Mouse (Mus musculus) layer of hippocampus, adult 2 months (tissue): Measurements from ENCODE around the gene Pold3. TPM values are rescaled to one million over a fixed set of nuclear protein-coding genes. Genes with fewer than 3 reads are reported as not detected.

Experiments used
- DNase-seq, 2 experiments: peaks; one replicate each; pipeline ENCODE4 v3.0.0; 2022; ENCODE audit warnings: low spot score in 2 of 2
- H3K27ac ChIP-seq: fragments of 200-600 bp; 2 replicates; pipeline ENCODE4 v1.8.1; 2022
- H3K4me3 ChIP-seq: fragments of 200-600 bp; 2 replicates; pipeline ENCODE4 v1.8.1; 2022; ENCODE audit warnings: mild to moderate bottlenecking
- CTCF ChIP-seq: fragments of 200-600 bp; conservative IDR thresholded peaks from 2 replicates; pipeline ENCODE4 v1.8.1; 2022; ENCODE audit warnings: antibody characterized with exemption, mild to moderate bottlenecking, moderate library complexity
- long read RNA-seq, 2 experiments: library from polyadenylated mRNA; stranded (forward); transcript quantifications; one replicate each; pipeline ENCODE4 v2.0.0; 2021; ENCODE audit warnings: borderline mapping rate in 2 of 2
- total RNA-seq, 2 experiments: library from RNA; stranded (reverse); gene quantifications; 2 replicates each; pipeline ENCODE4 v1.2.3; 2021

Pold3 gene
- total RNA-seq: 10 to 100 TPM; 37.0 to 37.4 TPM
- long read RNA-seq, experiment 1, transcript Pold3-201 (12 exons, 3,069 nt): major isoform, 13 of 22 reads
- long read RNA-seq, experiment 1, partial matches to known transcripts: 1 of 22 reads
- long read RNA-seq, experiment 1, other reads (novel, unspliced or antisense): 8 of 22 reads
- long read RNA-seq, experiment 2, transcript Pold3-201 (12 exons, 3,069 nt): major isoform, 17 of 28 reads
- long read RNA-seq, experiment 2, partial matches to known transcripts: 4 of 28 reads
- long read RNA-seq, experiment 2, other reads (novel, unspliced or antisense): 7 of 28 reads

DNA sequence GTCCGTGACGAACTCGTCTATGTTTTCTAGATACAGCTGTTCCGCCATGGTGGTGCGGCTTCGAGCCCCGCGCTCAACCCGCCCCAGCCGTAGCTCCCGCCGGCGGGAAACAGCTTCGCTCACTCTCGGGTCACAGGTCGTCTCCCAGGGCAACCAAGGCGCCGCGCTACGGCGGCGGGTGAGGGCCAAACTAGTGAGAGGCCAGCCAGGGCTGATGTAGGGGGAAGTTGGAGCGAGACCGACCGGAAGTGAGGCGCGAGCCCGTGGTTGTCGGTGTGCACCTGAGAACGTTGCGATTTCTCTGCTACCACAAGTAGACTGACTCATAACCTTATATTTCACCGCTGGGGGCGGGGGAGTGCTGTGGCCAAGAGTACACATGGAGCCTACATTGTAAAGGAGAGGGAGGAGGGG, at the start of gene Pold3:
TSS of gene Pold3 (minus strand) at position 190 of the 414 bp plus-strand sequence.
- peak; percentile 7; the same call in 1 of the 2 replicates for TF ChIP-seq CTCF
- peak within 1 kb of the TSS; percentile 93 for H3K27ac ChIP-seq

GRCm38 (mm10) chr7:100170756-100171155, 49.4 kb upstream of the Pold3 start:
- no peak for DNase-seq
- TF ChIP-seq CTCF: no peak
- Histone ChIP-seq H3K27ac (no peak overlapping the region), H3K4me3 (no peak overlapping the region)

More for the DNA sequence above, at the start of gene Pold3:
- peak within 1 kb of the TSS; percentile 98 for H3K4me3 ChIP-seq
- peak; percentile 97 to 100 for DNase-seq

GRCm38 (mm10) chr7:100168654-100169053, 47.3 kb upstream of the Pold3 start:
- H3K4me3 ChIP-seq: no peak overlapping the region
- DNase-seq: no peak
- TF ChIP-seq CTCF: no peak
- H3K27ac ChIP-seq: no peak overlapping the region

DNA sequence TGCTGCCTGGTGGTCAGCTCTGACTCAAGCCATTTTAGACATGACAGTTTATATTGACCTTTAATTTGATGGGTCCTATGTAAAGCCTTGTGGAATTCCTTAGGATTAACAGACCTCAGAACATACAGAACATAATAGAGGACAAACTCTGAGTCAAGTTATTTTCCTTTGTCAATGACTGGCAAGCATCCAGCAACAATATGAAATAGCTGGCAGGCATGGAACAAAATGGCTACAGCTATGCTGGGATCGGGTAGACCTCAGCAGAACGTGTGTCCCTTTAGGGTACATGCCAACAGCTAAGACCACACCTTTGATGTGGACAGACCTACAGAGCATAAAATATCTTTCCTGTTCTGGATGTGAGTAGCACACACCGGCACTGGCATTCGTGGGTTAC, 42.1 kb upstream of the Pold3 start:
- no peak overlapping the region for H3K4me3 ChIP-seq

GRCm38 (mm10) chr7:100160006-100160405, 38.6 kb upstream of the Pold3 start:
- Histone ChIP-seq H3K27ac (peak overlapping the region; percentile 98), H3K4me3 (peak overlapping the region; percentile 82)
- TF ChIP-seq CTCF: no peak
- no peak for DNase-seq

More for the DNA sequence above, 42.1 kb upstream of the Pold3 start:
- DNase-seq: no peak
- H3K27ac ChIP-seq: no peak overlapping the region
- TF ChIP-seq CTCF: no peak

GRCm38 (mm10) chr7:100159105-100159841, 37.9 kb upstream of the Pold3 start, which contains the start of gene Lipt2:
Gene Lipt2, plus strand, starts transcription at chr7:100159277.
- peak; percentile 59 for TF ChIP-seq CTCF

DNA sequence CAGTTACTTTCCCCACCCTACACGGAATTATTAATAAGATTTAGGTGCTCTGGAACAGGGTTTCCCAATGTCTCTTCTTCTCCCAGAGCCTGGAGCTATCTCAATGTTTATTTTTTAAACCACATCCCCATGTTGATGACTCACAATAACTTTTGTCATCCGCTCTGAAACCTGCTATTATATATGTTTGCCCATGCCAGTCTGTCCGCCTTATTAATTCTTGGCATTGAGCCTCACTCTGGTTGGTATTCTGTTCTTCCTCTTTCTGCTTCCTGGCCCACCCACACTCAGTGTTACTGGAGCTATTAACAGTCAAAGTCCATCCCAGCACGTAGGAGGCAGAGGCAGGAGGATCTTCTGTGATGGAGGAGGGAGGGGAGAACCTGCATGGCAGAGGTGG, 36.3 kb upstream of the Pold3 start:
- Histone ChIP-seq H3K27ac (no peak overlapping the region), H3K4me3 (no peak overlapping the region)
- DNase-seq: no peak
- TF ChIP-seq CTCF: no peak

More at GRCm38 (mm10) chr7:100159105-100159841, 37.9 kb upstream of the Pold3 start, which contains the start of gene Lipt2:
- peak within 1 kb of the TSS; percentile 98 for H3K27ac ChIP-seq
- peak; percentile 90 to 91 for DNase-seq
- H3K4me3 ChIP-seq: peak within 1 kb of the TSS; percentile 82

GRCm38 (mm10) chr7:100150626-100151025, 29.3 kb upstream of the Pold3 start:
- no peak for DNase-seq
- TF ChIP-seq CTCF: no peak
- H3K27ac ChIP-seq: no peak overlapping the region
- H3K4me3 ChIP-seq: no peak overlapping the region

GRCm38 (mm10) chr7:100150086-100150485, 28.7 kb upstream of the Pold3 start:
- no peak for DNase-seq
- H3K27ac ChIP-seq: no peak overlapping the region
- no peak for TF ChIP-seq CTCF
- H3K4me3 ChIP-seq: no peak overlapping the region

GRCm38 (mm10) chr7:100148586-100148985, 27.2 kb upstream of the Pold3 start:
- TF ChIP-seq CTCF: no peak

GRCm38 (mm10) chr7:100140591-100140990, 19.2 kb upstream of the Pold3 start:
- DNase-seq: no peak
- H3K27ac ChIP-seq: no peak overlapping the region
- TF ChIP-seq CTCF: no peak
- H3K4me3 ChIP-seq: no peak overlapping the region

More at GRCm38 (mm10) chr7:100148586-100148985, 27.2 kb upstream of the Pold3 start:
- Histone ChIP-seq H3K4me3 (no peak overlapping the region), H3K27ac (no peak overlapping the region)
- DNase-seq: no peak

DNA sequence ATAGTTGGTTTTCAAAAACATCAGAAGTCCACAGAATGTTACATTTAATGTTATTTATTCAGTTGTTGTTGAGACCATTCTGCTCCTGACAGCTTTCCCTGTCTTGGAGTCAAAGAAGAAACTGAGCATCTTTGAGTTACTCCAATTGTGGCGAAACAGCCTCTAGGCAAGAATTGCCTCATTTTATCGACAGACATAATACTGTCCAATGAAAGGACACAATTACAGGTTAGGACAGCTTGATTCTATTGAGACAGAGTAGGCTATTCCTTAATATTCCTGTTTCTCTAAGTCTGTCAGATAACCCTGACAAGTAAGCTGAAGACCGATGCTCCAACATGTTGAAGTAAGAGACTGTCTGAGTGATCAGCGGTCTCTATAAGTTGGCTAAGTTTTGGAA, 16.7 kb upstream of the Pold3 start:
- DNase-seq: no peak
- Histone ChIP-seq H3K4me3 (no peak overlapping the region), H3K27ac (no peak overlapping the region)
- no peak for TF ChIP-seq CTCF

- H3K4me3 ChIP-seq: no peak overlapping the region
- H3K27ac ChIP-seq: no peak overlapping the region
- no peak for DNase-seq
- TF ChIP-seq CTCF: no peak
Measured at GRCm38 (mm10) chr7:100137038-100137437, 15.7 kb upstream of the Pold3 start.
